Mouse (Mus musculus) cortical plate, adult 2 months (tissue): ENCODE data around the gene Rassf4.

Source experiments
- CTCF ChIP-seq: fragments of 200-500 bp; IDR thresholded peaks from 2 replicates; pipeline ENCODE4 v1.5.1; 2011; ENCODE audit warnings: mild to moderate bottlenecking, control low read depth, low read length; ENCODE audit not compliant: insufficient read depth; ENCODE audit errors: extremely low read depth
- POLR2A ChIP-seq: fragments of 200-500 bp; IDR thresholded peaks from 2 replicates; pipeline ENCODE4 v1.6.1; 2011; ENCODE audit warnings: mild to moderate bottlenecking, low read length, control low read depth; ENCODE audit not compliant: insufficient read depth; ENCODE audit errors: extremely low read depth

DNA sequence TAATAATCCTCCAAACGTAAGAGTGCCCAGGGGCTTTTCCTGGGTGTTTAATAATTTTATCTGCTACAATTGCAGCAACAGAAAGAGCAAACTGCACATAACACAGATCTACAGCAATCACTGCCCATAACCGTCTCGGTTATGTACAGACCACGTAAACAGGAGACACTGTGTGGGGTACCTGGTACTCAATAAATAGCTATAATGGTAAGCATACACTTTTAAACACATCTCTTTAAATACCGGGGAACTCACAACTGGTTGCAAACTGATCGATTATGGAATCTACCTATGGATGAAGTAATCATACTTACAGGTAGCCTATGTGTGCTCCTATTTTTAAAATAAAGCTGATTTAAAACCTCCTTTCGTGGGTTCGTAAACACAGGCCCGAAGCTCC, 45.7 kb downstream of the Rassf4 start:
- no peak for TF ChIP-seq CTCF
- TF ChIP-seq POLR2A, result no peak
